8 mouse cellular contexts compared by ENCODE assay signal in the genomic region with DNA sequence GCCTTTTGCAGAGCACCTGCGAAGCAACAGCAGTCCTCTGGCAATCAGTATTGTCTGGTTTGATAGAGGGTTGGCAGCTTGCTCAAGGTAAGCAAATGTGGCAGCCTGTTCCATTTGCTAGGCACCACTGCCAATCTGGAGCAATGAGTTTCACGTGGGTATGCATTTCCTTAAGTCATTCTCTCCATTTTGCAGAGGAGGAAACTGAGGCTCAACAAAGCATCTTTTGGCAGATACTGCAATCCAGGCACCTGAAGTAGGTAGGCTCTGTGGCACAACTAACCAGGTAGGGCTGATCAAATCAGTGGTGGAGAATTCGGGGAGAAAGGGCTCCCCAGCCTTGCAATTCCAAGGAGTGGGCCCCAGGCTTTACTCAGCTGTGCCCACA. TPM values are rescaled to one million over a fixed set of nuclear protein-coding genes. Genes with fewer than 3 reads are reported as not detected.
DNase-seq lines count a peak whose midpoint lies in the region; ATAC-seq and TF ChIP-seq lines count a peak whose summit lies in the region.

A gene (plus strand): TSS at position 50 of the 388 bp plus-strand sequence.

- H3K4me2 ChIP-seq in heart, embryonic 11.5 days = peak within 1 kb of the TSS; percentile 96
- no peak within 1 kb of the TSS for H3K4me2 ChIP-seq in CH12.LX (ENCODE audit: insufficient read depth, low read depth, poor library complexity, severe bottlenecking)
- peak within 1 kb of the TSS; percentile 87 for H3K4me2 ChIP-seq in neural tube, embryonic 15.5 days

- peak within 1 kb of the TSS; percentile 82 for H3K9ac ChIP-seq in heart, embryonic 11.5 days (ENCODE audit: low read depth, low read length)
- peak within 1 kb of the TSS; percentile 95 for H3K9ac ChIP-seq in CH12.LX (ENCODE audit: insufficient read depth, low read depth)
- H3K9ac ChIP-seq in neural tube, embryonic 15.5 days (replicated peaks) = peak within 1 kb of the TSS; percentile 87

- TF ChIP-seq CTCF in CH12.LX (conservative IDR thresholded peaks at IDR 0.05 in 1 of 2, IDR thresholded peaks at IDR 0.05 in 1 of 2; ENCODE audit: low read depth in 2 of 2, low read length in 2 of 2) = no peak

- no peak for TF ChIP-seq RAD21 in CH12.LX (IDR thresholded peaks at IDR 0.05; ENCODE audit: low read depth, low read length)

- no peak for TF ChIP-seq POLR2A in CH12.LX (IDR thresholded peaks at IDR 0.05; ENCODE audit: low read depth, low read length)

- no peak for DNase-seq in heart, adult 9 months (ENCODE audit: low spot score in 2 of 2)
- DNase-seq in CH12.LX (ENCODE audit: extremely low read depth) (no peak), MN1 (ENCODE audit: low spot score) (no peak)
- no peak for DNase-seq in left cerebral cortex, postnatal 14 days (ENCODE audit: low spot score in 2 of 2)
- DNase-seq in gastrocnemius, adult 18-20 months (ENCODE audit: low spot score) = no peak

- no peak for ATAC-seq in heart, embryonic 11.5 days (replicated peaks; ENCODE audit: insufficient number of reproducible peaks, low FRiP score, low TSS enrichment)
- no peak for ATAC-seq in neural tube, embryonic 15.5 days (ENCODE audit: low FRiP score)

- in situ Hi-C loops in CH12.LX (cut with MboI; ENCODE audit: low pct_ligation_motif_present, low pct_unique_long_range_greater_than_20kb, low sequenced_read_pairs) = loop anchor here (25.0 kb wide), 1 partner anchor 253 kb away; no protein-coding TSS in a partner anchor

- no peaks in the 10 kb centered on the region for H3K9me3 ChIP-seq in heart, embryonic 11.5 days (replicated peaks; ENCODE audit: control insufficient read depth, low read length)
- H3K9me3 ChIP-seq in CH12.LX (replicated peaks; ENCODE audit: low read length) = no peaks in the 10 kb centered on the region
- H3K9me3 ChIP-seq in erythroblast, embryonic 14.5 days (ENCODE audit: control insufficient read depth, low read length) = no peaks in the 10 kb centered on the region
- no peaks in the 10 kb centered on the region for H3K9me3 ChIP-seq in neural tube, embryonic 15.5 days (replicated peaks)

- H3K27ac ChIP-seq in heart, embryonic 11.5 days (ENCODE audit: low read depth, low read length) = peak within 1 kb of the TSS; percentile 92
- H3K27ac ChIP-seq in CH12.LX (ENCODE audit: insufficient read depth, low read depth) = peak within 1 kb of the TSS; percentile 41; the same call in 1 of the 2 replicates
- H3K27ac ChIP-seq in neural tube, embryonic 15.5 days (replicated peaks) = peak within 1 kb of the TSS; percentile 95

- TF ChIP-seq EP300 in CH12.LX (IDR thresholded peaks at IDR 0.05; ENCODE audit: low read length) = no peak

- peaks cover 12% of the 10 kb centered on the region for H3K4me1 ChIP-seq in heart, embryonic 11.5 days (ENCODE audit: control insufficient read depth, insufficient read depth, low read length)
- H3K4me1 ChIP-seq in CH12.LX (ENCODE audit: control insufficient read depth in 1 of 2, insufficient read depth in 2 of 2) = peaks cover 3 to 35% of the 10 kb centered on the region in 2 experiments; a peak in 3 of 4 replicates
- peaks cover 84% of the 10 kb centered on the region for H3K4me1 ChIP-seq in erythroblast, embryonic 14.5 days (ENCODE audit: control insufficient read depth)
- H3K4me1 ChIP-seq in neural tube, embryonic 15.5 days = peaks cover 32% of the 10 kb centered on the region

- H3K4me3 ChIP-seq in heart, embryonic 11.5 days (ENCODE audit: low read depth, low read length) = peak within 1 kb of the TSS; percentile 76
- peak within 1 kb of the TSS; percentile 59 to 87 (median 82) for H3K4me3 ChIP-seq in CH12.LX (replicated peaks in 1 of 3; ENCODE audit: low read depth in 2 of 3, low read length in 2 of 3, poor library complexity in 1 of 3)
- peak within 1 kb of the TSS; percentile 74 for H3K4me3 ChIP-seq in erythroblast, embryonic 14.5 days (replicated peaks)
- peak within 1 kb of the TSS; percentile 87 for H3K4me3 ChIP-seq in neural tube, embryonic 15.5 days (replicated peaks)

- H3K27me3 ChIP-seq in heart, embryonic 11.5 days (ENCODE audit: control insufficient read depth, insufficient read depth, low read length) = peaks cover 3% of the 10 kb centered on the region
- peaks cover 11% of the 10 kb centered on the region for H3K27me3 ChIP-seq in CH12.LX (replicated peaks)
- H3K27me3 ChIP-seq in erythroblast, embryonic 14.5 days (ENCODE audit: control insufficient read depth) = no peaks in the 10 kb centered on the region
- H3K27me3 ChIP-seq in neural tube, embryonic 15.5 days (replicated peaks) = 0 out of 2 replicates have a peak, but pooled peaks cover 11% of the 10 kb centered on the region

- H3K79me2 ChIP-seq in CH12.LX (replicated peaks; ENCODE audit: control insufficient read depth, extremely low read depth, insufficient read depth, poor library complexity, severe bottlenecking) = no peaks in the 10 kb centered on the region

- WGBS in heart, embryonic 11.5 days (ENCODE audit: insufficient replicate concordance) = 24% methylated on average over 3 of the region's 3 CpGs
- 25% methylated on average over 3 of the region's 3 CpGs for WGBS in neural tube, embryonic 15.5 days

- no peaks in the 10 kb centered on the region for H3K36me3 ChIP-seq in heart, embryonic 11.5 days (ENCODE audit: control insufficient read depth, insufficient read depth, low read length)
- H3K36me3 ChIP-seq in CH12.LX (replicated peaks in 1 of 2; ENCODE audit: control insufficient read depth in 1 of 2, insufficient read depth in 1 of 2, low read length in 1 of 2) = peaks cover 0 to 17% of the 10 kb centered on the region in 2 experiments
- peaks cover 55% of the 10 kb centered on the region for H3K36me3 ChIP-seq in erythroblast, embryonic 14.5 days (ENCODE audit: control insufficient read depth)
- no peaks in the 10 kb centered on the region for H3K36me3 ChIP-seq in neural tube, embryonic 15.5 days

- intact Hi-C loops in left cerebral cortex, postnatal 14 days (cut with DNase I) = loop anchor here (10.0 kb wide), 1 partner anchor 250 kb away; no protein-coding TSS in a partner anchor

- dilution Hi-C loops in CH12.LX (cut with MboI; ENCODE audit: extremely low pct_ligation_motif_present, extremely low pct_unique_long_range_greater_than_20kb, low sequenced_read_pairs) = no loop called here

TF ChIP-seq in CH12.LX, 34 proteins besides CTCF, POLR2A, EP300 and RAD21:
- TF ChIP-seq PAX5 (IDR thresholded peaks at IDR 0.05; ENCODE audit: low read length) (no peak), MAFK (IDR thresholded peaks at IDR 0.05; ENCODE audit: insufficient replicate concordance, low read length) (no peak), UBTF (IDR thresholded peaks at IDR 0.05; ENCODE audit: low read depth, low read length) (no peak), TCF12 (IDR thresholded peaks at IDR 0.05; ENCODE audit: low read depth, low read length) (no peak), JUND (conservative IDR thresholded peaks at IDR 0.05; ENCODE audit: low read depth, low read length) (no peak), POLR2AphosphoS2 (IDR thresholded peaks at IDR 0.05; ENCODE audit: low read depth, low read length) (no peak), SIN3A (IDR thresholded peaks at IDR 0.05; ENCODE audit: low read length) (no peak), CHD1 (IDR thresholded peaks at IDR 0.05; ENCODE audit: low read depth, low read length) (no peak), ETS1 (conservative IDR thresholded peaks at IDR 0.05; ENCODE audit: low read depth, low read length) (no peak), GABPA (IDR thresholded peaks at IDR 0.05; ENCODE audit: insufficient replicate concordance, low read depth, low read length) (no peak), RCOR1 (conservative IDR thresholded peaks at IDR 0.05; ENCODE audit: low read depth, low read length) (no peak), E2F4 (IDR thresholded peaks at IDR 0.05; ENCODE audit: insufficient replicate concordance, low read depth, low read length) (no peak), MEF2A (IDR thresholded peaks at IDR 0.05; ENCODE audit: borderline replicate concordance, low read depth, low read length) (no peak), BHLHE40 (IDR thresholded peaks at IDR 0.05; ENCODE audit: low read depth, low read length) (no peak), KAT2A (IDR thresholded peaks at IDR 0.05; ENCODE audit: insufficient replicate concordance, low read length) (no peak), NELFE (IDR thresholded peaks at IDR 0.05; ENCODE audit: low read depth, low read length) (no peak), TBP (conservative IDR thresholded peaks at IDR 0.05; ENCODE audit: low read depth, low read length) (no peak), MAZ (IDR thresholded peaks at IDR 0.05; ENCODE audit: low read depth, low read length) (no peak)

RNA-seq across cellular contexts. Expression of the gene that starts here (rescaled TPM):
- polyA plus RNA-seq in heart, embryonic 11.5 days (2014; fragmentation: Nextera tagmentation; extraction: Ambion mirVana) = 8.7 and 15.2 TPM in 2 replicates
- total RNA-seq in CH12.LX (2012; rRNA removed) = 3.9 and 15.6 TPM in 2 replicates
- total RNA-seq in CH12.LX (2014; rRNA removed) = 1.8 and 4.0 TPM in 2 replicates
- 7.8 and 9.1 TPM in 2 replicates for polyA plus RNA-seq in CH12.LX (2012; ENCODE audit: insufficient read length, low read depth)
- 82.3 and 94.8 TPM in 2 replicates for polyA plus RNA-seq in erythroblast, embryonic 14.5 days (2012)
- 10 to 100 TPM; 32.4 to 33.5 TPM for total RNA-seq in left cerebral cortex, postnatal 14 days (2021)
- 51.5 and 52.5 TPM in 2 replicates for polyA plus RNA-seq in neural tube, embryonic 15.5 days (2015; fragmentation: Nextera tagmentation; extraction: Ambion mirVana)
- total RNA-seq in gastrocnemius, adult 18-20 months (2021) = 1 to 10 TPM; 5.7 to 6.0 TPM

Comparison
In these comparisons a context has a peak if more than half of its experiments do, and no peak if none do; other contexts are left out.
1. H3K27ac ChIP-seq: peak in every context shown above with its lines; median percentile 95 in neural tube, embryonic 15.5 days; 92 in heart, embryonic 11.5 days; 41 in CH12.LX.